Mouse (Mus musculus): Measurements from ENCODE around the gene Vmn2r38.
"Not testable (repeated sequence)": the region's sequence is repeated elsewhere in the genome, so short reads cannot be mapped to it uniquely, and the experiment has no call there.

- TF ChIP-seq UBTF (IDR thresholded peaks at IDR 0.05; ENCODE audit: low read depth, low read length); CTCF (conservative IDR thresholded peaks at IDR 0.05 in 1 of 2, IDR thresholded peaks at IDR 0.05 in 1 of 2; ENCODE audit: low read depth in 2 of 2, low read length in 2 of 2); ZC3H11A (IDR thresholded peaks at IDR 0.05; ENCODE audit: low read depth, low read length): not testable (repeated sequence)
Measured at GRCm38 (mm10) chr7:9030698-9031097, 67.0 kb downstream of the Vmn2r38 start, which contains the start of gene Vmn2r39.
